Mouse (Mus musculus): ENCODE results near the gene Mup16.
"Not testable (repeated sequence)": the region's sequence is repeated elsewhere in the genome, so short reads cannot be mapped to it uniquely, and the experiment has no call there.

Mup16 gene

GRCm38 (mm10) chr4:61519431-61519830 is at the start of gene Mup16:
TSS of gene Mup16 (minus strand) at chr4:61519531.
- DNase-seq (ENCODE audit: low spot score in 2 of 2), result not testable (repeated sequence)

GRCm38 (mm10) chr4:61555887-61556286 is 36.6 kb upstream of the Mup16 start:
- DNase-seq (ENCODE audit: low spot score in 2 of 2), result peak; percentile 4 to 10

All from frontal cortex, postnatal 36 days (tissue).